Mouse (Mus musculus) CH12F3 (cell line): ENCODE results near the gene Ift27.

ENCODE experiments used
- in situ Hi-C: fragments of 300-500 bp; cut with MboI; formaldehyde crosslinking; loops from 2 replicates; pipeline ENCODE4 v1.14.3; 2020; ENCODE audit warnings: low sequenced_read_pairs

Gene Ift27

GRCm38 (mm10) chr15:78173972-78174886, at the start of gene Ift27:
Ift27 (minus strand) TSS chr15:78174107.
- in situ Hi-C loops, result no loop called here

GRCm38 (mm10) chr15:78215269-78215668, 41.4 kb upstream of the Ift27 start:
- in situ Hi-C loops, result no loop called here

GRCm38 (mm10) chr15:78211367-78211766, 37.5 kb upstream of the Ift27 start:
- in situ Hi-C loops, result no loop called here

GRCm38 (mm10) chr15:78210203-78210602, 36.3 kb upstream of the Ift27 start:
- in situ Hi-C loops, result no loop called here

- in situ Hi-C loops, result no loop called here
Observed at GRCm38 (mm10) chr15:78206312-78206711, 32.4 kb upstream of the Ift27 start, which contains the start of gene Pvalb. Pvalb (minus strand) TSS chr15:78206400.

- in situ Hi-C loops, result no loop called here
Observed at GRCm38 (mm10) chr15:78205192-78205591, 31.3 kb upstream of the Ift27 start.

- in situ Hi-C loops, result no loop called here
Observed at GRCm38 (mm10) chr15:78204053-78204847, 30.3 kb upstream of the Ift27 start.

GRCm38 (mm10) chr15:78195096-78195880, 21.4 kb upstream of the Ift27 start:
- in situ Hi-C loops, result loop anchor here (25.0 kb wide), 1 partner anchor 342 kb away; the partner anchor contains the start of genes C1qtnf6 and Sstr3

GRCm38 (mm10) chr15:78194320-78194719, 20.4 kb upstream of the Ift27 start:
- in situ Hi-C loops, result loop anchor here (25.0 kb wide), 1 partner anchor 343 kb away; the partner anchor contains the start of genes C1qtnf6 and Sstr3

- in situ Hi-C loops, result loop anchor here (10.0 to 25.0 kb wide), 3 partner anchors 145 to 348 kb away; partner anchors contain the start of genes C1qtnf6 and Sstr3
Observed at GRCm38 (mm10) chr15:78189636-78190035, 15.7 kb upstream of the Ift27 start.

- in situ Hi-C loops, result loop anchor here (10.0 to 25.0 kb wide), 3 partner anchors 146 to 349 kb away; partner anchors contain the start of genes C1qtnf6 and Sstr3
Observed at GRCm38 (mm10) chr15:78188546-78188945, 14.6 kb upstream of the Ift27 start.

GRCm38 (mm10) chr15:78186906-78187305, 13.0 kb upstream of the Ift27 start:
- in situ Hi-C loops, result loop anchor here (10.0 to 25.0 kb wide), 3 partner anchors 148 to 350 kb away; partner anchors contain the start of genes C1qtnf6 and Sstr3

GRCm38 (mm10) chr15:78185609-78186008, 11.7 kb upstream of the Ift27 start:
- in situ Hi-C loops, result loop anchor here (10.0 to 25.0 kb wide), 3 partner anchors 149 to 352 kb away; partner anchors contain the start of genes C1qtnf6 and Sstr3

- in situ Hi-C loops, result loop anchor here (10.0 to 25.0 kb wide), 3 partner anchors 150 to 352 kb away; partner anchors contain the start of genes C1qtnf6 and Sstr3
Observed at GRCm38 (mm10) chr15:78184855-78185254, 10.9 kb upstream of the Ift27 start.

GRCm38 (mm10) chr15:78181701-78182405, 7.9 kb upstream of the Ift27 start:
- in situ Hi-C loops, result loop anchor here (10.0 to 25.0 kb wide), 3 partner anchors 153 to 355 kb away; partner anchors contain the start of genes C1qtnf6 and Sstr3

- in situ Hi-C loops, result loop anchor here (10.0 to 25.0 kb wide), 3 partner anchors 155 to 358 kb away; partner anchors contain the start of genes C1qtnf6 and Sstr3
Observed at GRCm38 (mm10) chr15:78179775-78180174, 5.9 kb upstream of the Ift27 start.

- in situ Hi-C loops, result loop anchor here (25.0 kb wide), 1 partner anchor 359 kb away; the partner anchor contains the start of genes C1qtnf6 and Sstr3
Observed at GRCm38 (mm10) chr15:78178397-78178796, 4.5 kb upstream of the Ift27 start.

GRCm38 (mm10) chr15:78177257-78177656, 3.4 kb upstream of the Ift27 start:
- in situ Hi-C loops, result loop anchor here (25.0 kb wide), 1 partner anchor 360 kb away; the partner anchor contains the start of genes C1qtnf6 and Sstr3

- in situ Hi-C loops, result loop anchor here (25.0 kb wide), 1 partner anchor 362 kb away; the partner anchor contains the start of genes C1qtnf6 and Sstr3
Observed at GRCm38 (mm10) chr15:78174887-78175245, 959 bp upstream of the Ift27 start.
